Mouse (Mus musculus): ENCODE results near the gene Kcne4. TPM values are rescaled to one million over a fixed set of nuclear protein-coding genes. Genes with fewer than 3 reads are reported as not detected.
A peak's percentile ranks its signal among the peaks of the same experiment; 100 is the strongest.

Kcne4 gene
- polyA plus RNA-seq, 1 experiment from 2014 or later, result 0.16 TPM

GRCm38 (mm10) chr1:78864351-78864750 is 47.8 kb downstream of the Kcne4 start:
- WGBS, result 67% methylated on average over 6 of the region's 6 CpGs
- H3K27ac ChIP-seq, result 0 out of 2 replicates have a peak overlapping the region, but pooled peaks have one; percentile 10
- no peaks in the 10 kb centered on the region for H3K36me3 ChIP-seq
- DNase-seq (ENCODE audit: low spot score), result no peak
- H3K4me1 ChIP-seq, result 0 out of 2 replicates have a peak, but pooled peaks cover 5% of the 10 kb centered on the region
- no peaks in the 10 kb centered on the region for H3K9me3 ChIP-seq
- H3K27me3 ChIP-seq (ENCODE audit: insufficient read depth, poor library complexity, severe bottlenecking), result no peaks in the 10 kb centered on the region
- H3K4me3 ChIP-seq, result no peak overlapping the region

DNA sequence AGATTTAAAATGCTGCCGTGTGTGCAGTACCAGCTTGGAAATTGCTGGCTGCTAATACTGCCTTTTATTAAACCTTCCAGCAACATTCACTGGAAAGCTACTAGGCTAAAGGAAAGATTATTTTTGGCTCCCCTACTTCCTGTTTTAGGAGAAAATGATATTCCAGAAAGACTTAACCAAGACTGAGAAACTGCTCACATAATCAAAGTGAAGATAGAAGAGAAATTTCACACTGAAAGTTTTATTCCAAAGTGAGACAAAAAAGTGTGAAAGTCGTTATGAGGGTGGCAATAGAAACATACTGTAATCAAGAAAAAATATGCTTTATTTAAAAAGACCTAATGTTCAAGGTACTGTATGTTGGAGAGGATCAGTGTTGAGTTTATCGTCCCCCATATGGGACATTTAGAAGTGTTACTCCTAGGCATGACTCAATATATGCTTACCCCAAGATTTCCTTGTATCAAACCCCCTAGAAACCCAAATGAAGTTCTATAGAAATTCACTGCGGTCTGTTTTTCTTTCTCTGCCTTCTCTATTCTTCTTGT is 48.3 kb downstream of the Kcne4 start:
- DNase-seq (ENCODE audit: low spot score), result no peak
- 81% methylated on average over 4 of the region's 4 CpGs for whole genome bisulfite sequencing
- no peaks in the 10 kb centered on the region for H3K27me3 ChIP-seq (ENCODE audit: insufficient read depth, poor library complexity, severe bottlenecking)
- no peak overlapping the region for H3K27ac ChIP-seq
- H3K4me1 ChIP-seq, result 0 out of 2 replicates have a peak, but pooled peaks cover 5% of the 10 kb centered on the region
- no peaks in the 10 kb centered on the region for H3K9me3 ChIP-seq
- H3K36me3 ChIP-seq, result no peaks in the 10 kb centered on the region
- no peak overlapping the region for H3K4me3 ChIP-seq

- no peak for DNase-seq (ENCODE audit: low spot score)
- Histone ChIP-seq H3K27ac (no peak overlapping the region), H3K9me3 (no peaks in the 10 kb centered on the region), H3K4me3 (no peak overlapping the region), H3K36me3 (no peaks in the 10 kb centered on the region), H3K4me1 (0 out of 2 replicates have a peak, but pooled peaks cover 2% of the 10 kb centered on the region), H3K27me3 (ENCODE audit: insufficient read depth, poor library complexity, severe bottlenecking) (no peaks in the 10 kb centered on the region)
- WGBS, result 87% methylated on average over 5 of the region's 5 CpGs
These were observed 49.4 kb downstream of the Kcne4 start for GRCm38 (mm10) chr1:78865991-78866390.

- 80% methylated on average over 2 of the region's 2 CpGs for WGBS
- H3K27ac ChIP-seq, result no peak overlapping the region
- no peaks in the 10 kb centered on the region for H3K36me3 ChIP-seq
- H3K4me3 ChIP-seq, result no peak overlapping the region
- no peak for DNase-seq (ENCODE audit: low spot score)
- 0 out of 2 replicates have a peak, but pooled peaks cover 2% of the 10 kb centered on the region for H3K4me1 ChIP-seq
- H3K9me3 ChIP-seq, result no peaks in the 10 kb centered on the region
- H3K27me3 ChIP-seq (ENCODE audit: insufficient read depth, poor library complexity, severe bottlenecking), result no peaks in the 10 kb centered on the region
These were observed 49.9 kb downstream of the Kcne4 start for GRCm38 (mm10) chr1:78866455-78866854.

Other genes with a start within 250 kb of the Kcne4 start
- 56.7 and 61.8 TPM in 2 replicates for gene Acsl3, start 158.9 kb upstream of the Kcne4 start, polyA plus RNA-seq (2016; fragmentation: Nextera tagmentation; extraction: Ambion mirVana)
- 2.7 and 3.1 TPM in 2 replicates for gene Utp14b, start 158.7 kb upstream of the Kcne4 start, polyA plus RNA-seq (2016; fragmentation: Nextera tagmentation; extraction: Ambion mirVana)